Mouse (Mus musculus) hindlimb bud, embryonic 11.5 days (tissue): ENCODE measurements around the gene Hoxc11.

Experiments
- DNase-seq: peaks from one replicate; pipeline ENCODE4 v3.0.0-alpha.2; 2012; ENCODE audit warnings: low read depth, low spot score; ENCODE audit errors: extremely low spot score

Gene Hoxc11

DNA sequence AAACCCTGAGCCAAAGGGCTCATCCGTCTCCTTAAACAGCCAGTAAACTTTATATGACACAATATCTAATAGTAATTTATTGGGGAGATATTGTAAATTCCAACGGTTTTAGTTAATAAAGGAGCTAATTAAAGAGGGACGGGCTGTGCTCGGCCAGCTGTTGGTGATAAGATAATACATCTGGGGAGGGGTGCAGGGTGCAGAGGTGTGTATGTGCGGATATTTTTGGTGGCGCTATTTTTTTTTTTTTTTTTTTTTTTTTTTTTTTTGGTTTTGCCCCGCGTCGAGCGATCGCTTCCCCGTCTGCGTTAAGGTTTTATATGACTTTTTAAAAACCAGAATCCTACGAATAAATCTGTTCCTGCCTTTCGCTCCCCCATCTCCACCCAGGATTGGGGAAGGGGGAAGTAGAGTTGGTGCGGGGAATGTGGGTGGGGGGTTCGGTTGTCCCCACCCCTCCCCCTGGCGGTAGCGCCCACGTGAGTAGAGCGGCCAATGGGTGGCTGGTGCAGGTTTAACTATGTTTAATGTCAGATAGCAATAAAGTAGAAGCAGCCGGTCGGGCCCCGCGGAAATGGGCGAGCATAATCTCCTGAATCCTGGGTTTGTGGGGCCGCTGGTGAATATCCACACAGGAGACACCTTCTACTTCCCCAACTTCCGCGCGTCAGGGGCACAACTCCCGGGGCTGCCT lies 17.8 kb upstream of the Hoxc11 start, which contains the start of gene Hoxc12:
Gene Hoxc12 (plus strand): TSS at position 479 of the 694 bp plus-strand sequence.
- DNase-seq = no peak

DNA sequence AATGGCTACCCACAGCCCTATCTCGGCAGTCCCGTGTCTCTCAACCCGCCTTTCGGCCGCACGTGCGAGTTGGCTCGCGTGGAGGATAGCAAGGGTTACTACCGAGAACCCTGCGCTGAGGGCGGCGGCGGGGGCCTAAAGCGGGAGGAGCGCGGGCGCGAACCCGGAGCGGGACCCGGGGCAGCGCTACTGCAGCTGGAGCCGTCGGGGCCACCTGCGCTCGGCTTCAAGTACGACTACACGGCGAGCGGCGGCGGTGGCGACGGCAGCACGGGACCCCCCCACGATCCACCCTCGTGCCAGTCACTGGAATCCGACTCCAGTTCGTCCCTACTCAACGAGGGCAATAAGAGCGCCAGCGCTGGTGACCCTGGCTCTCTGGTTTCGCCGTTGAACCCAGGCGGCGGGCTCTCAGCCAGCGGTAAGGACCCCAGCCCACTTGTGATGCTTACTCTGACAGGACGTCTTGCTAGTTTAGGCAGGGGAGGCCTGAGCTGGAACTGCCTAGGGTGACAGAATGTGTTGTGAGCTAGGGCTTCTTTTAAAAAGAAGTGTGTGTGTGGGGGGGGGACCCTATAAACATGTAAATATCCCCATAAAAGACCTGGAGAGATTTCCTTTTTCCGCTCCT lies 17.1 kb upstream of the Hoxc11 start:
- DNase-seq = no peak

DNA sequence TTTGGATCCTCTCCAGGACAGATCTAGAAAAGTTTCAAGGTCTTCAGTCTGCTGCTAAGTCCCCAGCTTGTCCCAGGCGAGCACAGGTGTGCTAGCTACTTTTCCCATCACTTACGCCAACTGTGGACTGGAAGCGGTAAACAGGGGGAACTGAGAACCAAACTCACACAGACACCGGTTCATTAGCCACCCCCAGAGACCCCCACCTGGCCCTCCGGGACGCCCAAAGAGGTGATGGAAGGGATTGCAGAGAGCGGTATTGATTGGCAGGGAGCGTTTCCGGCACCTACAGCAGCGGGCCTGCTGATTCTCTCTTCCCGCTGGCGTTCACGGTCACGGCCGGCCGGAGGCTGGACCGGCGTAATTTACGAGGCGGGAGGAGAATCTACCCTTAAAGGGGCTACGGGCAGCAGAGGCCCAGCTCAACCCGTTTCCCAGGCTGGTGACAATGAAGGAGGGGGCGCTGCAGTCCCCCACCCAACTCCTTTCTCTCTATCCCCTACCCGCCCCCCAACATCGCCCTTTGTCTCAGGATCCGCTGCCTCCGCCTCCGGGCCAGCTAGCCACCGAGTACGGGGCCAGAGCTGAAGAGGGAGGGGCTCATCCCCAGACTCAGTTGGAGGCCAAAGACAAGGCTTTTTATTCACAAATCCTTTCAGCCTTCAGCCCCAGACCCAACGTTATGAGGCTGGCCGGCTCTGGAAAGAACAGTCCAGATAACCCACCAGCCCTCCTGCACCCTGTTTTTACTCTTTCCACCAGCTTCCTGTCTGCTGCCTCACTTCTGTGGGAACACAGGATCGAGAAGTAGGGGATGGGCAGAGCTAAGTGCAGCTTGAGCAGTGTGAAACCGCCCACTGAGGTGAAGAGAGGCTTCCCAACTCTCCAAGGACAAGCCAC lies 14.7 kb upstream of the Hoxc11 start:
- no peak for DNase-seq

DNA sequence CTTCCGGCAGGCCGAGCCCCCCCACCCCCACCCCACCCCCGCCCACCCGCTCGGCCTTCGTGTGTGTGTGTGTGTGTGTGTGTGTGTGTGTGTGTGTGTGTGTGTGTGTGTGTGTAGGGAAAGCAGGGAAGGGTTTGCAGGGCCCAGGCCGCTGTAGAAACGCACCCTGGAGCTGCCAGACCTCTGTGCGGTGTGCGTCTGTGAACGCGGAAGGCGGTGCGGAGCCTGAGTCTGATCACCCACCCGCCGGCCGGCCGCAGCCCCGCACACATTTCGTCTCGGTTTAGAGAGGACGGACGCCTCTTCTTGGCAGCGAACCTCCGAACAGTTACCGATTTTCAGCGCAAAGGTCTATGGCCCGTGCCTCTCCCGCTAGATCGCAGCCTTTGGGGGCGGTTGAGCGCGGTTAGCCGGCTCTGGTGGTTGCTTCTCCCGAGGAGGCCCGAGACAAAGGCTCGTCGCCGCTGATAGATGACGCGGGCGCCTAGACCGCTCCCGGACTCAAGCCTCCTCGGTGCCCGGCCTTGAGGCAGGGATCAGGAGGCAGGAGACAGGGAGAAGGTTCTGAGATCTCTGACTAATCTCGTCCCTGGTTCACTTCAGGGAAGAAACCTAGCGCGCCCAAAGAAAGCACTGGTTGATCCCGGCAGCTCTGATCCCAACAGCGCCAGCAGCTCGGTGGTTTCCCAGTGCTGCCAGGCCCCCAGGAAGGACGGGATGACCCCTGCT lies 11.3 kb upstream of the Hoxc11 start:
- DNase-seq = no peak

DNA sequence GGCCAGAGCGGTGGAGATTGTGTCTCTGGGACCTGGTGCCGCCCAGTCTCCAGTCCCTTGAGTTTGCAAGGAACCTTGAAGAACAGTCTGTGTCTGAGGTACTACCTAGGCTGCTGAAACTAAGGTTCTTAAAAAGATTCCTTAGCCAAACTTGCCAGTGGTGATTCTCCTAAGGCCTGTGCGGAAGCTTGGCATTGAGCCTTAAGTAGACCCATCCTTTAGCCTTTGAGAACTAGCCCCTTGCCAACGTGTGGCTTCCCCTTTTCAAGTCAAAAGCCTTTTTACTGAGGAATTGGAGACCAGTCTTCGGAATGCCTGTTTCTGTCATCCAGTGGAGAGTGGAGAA lies 10.8 kb upstream of the Hoxc11 start:
- DNase-seq = no peak

DNA sequence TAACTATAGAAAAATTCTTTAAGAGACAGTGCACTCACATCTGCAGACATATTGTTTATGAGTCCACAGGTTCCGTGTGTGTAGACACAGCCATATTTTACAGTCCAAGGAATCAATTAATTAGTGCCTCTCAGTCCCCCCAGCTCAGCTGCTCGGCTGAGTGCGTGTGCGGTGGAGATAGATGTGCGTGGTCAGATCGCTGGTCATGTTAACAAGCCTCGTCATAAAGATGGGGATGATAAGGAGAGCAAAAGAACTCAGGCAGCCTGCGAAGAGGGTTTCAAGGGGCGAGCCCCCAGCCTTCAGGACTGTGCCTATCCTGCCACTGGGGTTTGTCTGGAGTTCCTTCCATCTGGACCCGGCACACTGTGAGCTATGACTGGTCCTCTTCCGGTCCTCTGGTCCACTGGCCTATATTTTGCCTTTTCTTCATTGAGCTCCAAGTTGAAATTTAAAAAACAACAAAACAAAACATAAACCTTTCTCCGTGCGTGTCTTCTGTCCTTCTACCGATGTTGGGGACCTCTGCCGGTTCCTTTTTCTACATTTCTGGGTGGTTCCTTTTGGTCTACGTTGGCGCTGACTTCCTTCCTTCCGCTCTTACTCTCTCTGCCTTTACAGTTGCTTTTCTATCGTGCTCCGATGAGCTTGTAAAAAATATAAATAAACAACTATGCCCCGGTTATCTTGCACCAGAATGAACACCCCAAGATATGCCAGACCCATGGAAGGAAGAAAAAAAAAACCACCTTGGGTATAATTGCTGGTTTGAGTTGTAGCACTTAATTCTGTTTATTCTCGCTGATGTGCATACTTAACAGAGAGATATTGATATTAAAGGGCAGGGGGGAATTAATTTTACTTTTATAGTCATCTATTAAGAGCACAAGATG lies 8.8 kb upstream of the Hoxc11 start:
- DNase-seq = no peak

DNA sequence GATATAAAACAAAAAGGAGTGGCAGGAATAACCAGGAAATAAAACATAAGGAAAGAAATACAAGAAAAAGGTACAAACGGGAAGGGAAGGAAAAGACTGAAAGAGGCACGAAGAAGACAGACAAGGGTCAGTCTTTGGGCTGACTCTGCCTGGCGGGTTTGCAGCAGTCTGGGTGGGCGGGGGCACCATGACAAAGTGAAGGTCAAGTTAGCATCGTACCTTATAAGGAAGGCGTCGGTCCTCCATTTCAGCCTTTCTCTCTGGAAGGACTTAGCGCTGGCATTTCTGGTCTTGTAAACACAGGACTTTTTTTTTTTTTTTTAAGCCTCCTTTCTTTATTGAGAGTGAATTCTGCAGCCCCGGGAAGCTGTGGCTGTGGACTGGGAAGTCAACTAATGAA lies 7.0 kb upstream of the Hoxc11 start:
- no peak for DNase-seq

DNA sequence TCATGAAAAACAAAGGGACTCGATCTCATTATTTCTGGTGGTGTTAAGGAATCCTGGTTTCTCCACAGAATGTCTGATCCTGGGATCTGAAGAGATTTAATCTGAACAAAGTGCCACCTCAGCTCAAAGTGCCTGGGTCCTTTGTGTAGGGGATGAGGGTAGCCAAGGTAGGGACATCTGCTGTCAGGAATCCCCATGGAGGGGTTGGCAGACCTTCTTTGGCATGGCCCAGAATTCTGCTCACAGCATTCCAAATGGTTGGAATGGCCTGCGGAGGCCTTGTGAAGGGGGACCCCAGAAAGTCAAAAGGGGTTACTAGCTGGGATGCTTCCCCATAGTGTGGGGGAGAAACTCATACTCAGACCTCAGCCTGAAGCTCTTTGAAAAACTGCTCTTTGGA lies 5.4 kb upstream of the Hoxc11 start:
- DNase-seq = no peak

DNA sequence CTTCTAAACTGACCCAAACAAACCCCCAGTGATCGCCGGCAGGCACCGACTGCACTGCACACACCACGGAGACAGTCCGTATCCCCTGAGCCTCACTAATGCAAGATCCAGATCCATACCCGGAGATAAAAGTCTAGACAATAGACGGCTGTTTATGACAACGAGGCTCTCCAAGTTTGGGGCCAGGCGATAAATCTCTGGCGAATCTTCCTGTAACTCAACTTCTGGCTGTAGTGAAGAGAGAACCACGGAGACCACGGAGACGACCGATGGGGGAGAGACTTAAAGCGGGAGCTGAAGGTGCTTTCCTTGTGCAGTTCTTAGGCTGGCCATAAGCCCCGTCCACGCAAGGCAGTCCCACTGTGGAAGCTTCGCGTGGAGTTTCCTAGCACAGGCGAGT lies 4.5 kb upstream of the Hoxc11 start:
- DNase-seq = no peak

DNA sequence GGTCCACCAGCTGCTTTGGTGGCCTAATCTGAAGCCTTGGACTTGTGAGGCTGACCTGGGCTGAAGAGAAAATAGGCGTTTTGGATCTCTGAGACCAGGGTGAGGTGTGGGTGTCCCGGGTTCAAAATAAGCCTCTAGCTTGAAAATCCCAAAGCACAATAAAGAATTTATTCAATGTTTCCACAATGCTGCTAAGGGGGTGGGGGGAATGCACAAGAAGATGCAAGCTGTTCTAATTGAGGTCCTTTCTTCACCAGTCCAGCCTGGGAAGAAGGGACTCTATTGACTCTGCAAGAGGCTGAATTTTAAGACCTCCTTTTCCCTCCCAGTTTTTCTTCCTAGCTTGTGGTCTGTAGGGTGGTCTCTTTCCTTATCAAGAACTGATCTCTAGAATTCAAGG lies 3.4 kb upstream of the Hoxc11 start:
- no peak for DNase-seq

DNA sequence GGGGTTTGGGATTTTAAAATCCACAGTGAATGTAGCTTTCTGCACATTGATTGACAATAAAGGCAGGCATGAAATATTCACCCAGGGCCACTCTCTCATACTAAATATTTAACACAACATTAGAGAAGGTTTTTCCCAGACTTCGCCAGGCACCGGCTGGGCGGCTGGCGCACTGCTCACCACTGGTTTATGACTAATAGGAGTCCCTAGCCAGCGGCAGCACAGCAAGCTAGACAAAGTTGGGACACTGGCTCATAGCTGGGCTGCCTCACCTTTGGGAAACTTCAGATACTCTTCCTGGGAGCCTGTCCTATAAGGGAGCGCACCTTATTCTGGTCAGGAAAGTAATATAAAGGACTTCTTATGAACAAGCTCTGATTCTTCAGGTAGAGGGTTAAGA lies 666 bp upstream of the Hoxc11 start:
- DNase-seq = no peak

DNA sequence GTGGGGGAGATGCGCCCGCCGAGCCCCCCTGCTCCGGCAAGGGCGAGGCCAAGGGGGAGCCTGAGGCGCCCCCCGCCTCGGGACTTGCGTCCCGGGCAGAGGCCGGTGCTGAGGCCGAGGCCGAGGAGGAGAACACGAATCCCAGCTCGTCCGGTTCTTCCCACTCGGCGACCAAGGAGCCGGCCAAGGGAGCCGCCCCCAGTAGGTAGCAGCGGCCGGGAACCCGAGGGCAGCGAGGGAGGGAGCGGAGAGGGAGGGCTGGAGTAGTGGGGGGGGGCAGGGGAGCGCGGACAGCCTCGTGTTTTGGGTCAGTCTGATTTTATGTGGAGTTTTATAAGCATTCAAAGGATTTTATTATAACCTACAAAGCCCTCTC lies 768 bp downstream of the Hoxc11 start:
- DNase-seq = no peak

DNA sequence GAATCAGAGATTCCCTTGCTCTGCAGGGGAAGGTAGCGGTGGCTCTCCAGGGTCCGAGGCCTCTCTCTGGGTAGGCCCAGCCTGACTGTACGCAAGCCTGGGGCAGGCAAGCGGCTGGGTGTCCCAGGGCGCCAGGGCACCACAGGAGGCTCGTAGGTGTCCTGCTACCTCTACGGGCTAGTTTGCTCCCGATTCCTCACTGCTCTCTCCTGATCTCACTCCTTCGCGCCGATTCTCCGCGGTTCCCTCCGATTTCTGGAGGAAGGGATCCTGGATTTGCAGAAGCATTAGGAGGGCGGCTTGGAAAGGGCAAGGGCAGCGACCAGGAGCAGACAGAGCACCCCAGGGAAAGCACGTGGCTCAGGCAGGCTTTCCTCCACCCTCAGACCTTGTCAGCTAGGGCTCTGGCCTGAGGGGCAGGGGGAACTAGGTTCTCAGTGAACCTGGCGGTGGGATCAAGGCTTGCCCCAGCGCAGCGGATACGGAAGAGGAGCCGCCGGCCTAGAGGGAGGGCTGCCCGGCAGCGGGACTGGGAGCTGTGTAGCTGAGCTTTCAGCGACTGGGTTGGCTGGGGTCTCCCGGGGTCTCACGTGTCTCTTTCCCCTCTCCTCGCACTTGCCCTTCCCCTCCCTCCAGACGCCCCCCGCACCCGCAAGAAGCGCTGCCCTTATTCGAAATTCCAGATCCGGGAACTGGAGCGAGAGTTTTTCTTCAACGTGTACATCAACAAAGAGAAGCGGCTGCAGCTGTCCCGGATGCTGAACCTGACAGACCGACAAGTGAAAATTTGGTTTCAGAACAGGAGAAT lies 1.8 kb downstream of the Hoxc11 start:
- no peak for DNase-seq

DNA sequence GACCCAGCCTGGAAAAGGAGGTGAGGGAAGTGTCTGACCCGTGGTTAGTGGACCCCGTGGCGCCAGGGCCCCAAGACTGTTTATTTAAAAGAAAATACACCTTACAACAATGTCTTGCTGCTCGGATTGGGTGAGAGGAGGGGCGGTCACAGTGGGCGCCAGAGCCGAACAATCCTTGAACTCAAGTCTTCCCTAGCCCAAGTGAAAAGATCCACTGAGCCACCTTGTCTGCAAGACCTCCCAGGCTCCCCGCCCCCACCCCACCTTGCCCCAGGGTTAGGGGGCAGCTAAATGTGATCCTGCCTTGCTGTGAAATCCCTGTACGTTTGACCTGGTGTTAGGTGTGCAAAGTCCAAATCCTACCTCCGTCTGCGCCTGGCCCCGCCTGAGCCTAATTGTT lies 2.7 kb downstream of the Hoxc11 start:
- DNase-seq = no peak

DNA sequence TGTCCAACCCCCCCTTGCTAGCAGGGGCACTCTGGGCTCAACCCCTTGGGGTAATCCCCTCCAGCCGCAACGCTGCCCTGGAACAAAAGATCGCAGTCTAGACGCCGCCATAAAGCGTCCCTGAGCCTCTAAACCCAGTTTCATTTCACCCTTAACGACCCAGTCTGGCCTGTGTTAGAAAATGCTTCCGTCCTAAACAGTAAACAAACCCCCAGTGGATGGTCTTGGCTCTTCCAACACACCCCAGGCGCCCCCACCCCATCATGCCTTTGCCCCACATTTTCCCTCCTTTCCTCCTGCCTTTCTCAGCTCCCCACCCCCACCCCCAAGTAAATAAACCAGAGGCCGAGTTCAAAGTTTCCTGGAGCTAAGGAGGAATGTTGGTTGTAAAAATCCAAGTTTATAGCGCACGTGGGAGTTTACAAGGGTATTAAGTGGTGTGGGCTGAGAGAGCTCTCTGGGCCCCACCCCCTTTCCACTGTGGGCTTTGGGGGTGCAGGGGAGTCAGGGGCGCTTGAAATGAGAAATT lies 5.5 kb downstream of the Hoxc11 start:
- peak; percentile 90 for DNase-seq

DNA sequence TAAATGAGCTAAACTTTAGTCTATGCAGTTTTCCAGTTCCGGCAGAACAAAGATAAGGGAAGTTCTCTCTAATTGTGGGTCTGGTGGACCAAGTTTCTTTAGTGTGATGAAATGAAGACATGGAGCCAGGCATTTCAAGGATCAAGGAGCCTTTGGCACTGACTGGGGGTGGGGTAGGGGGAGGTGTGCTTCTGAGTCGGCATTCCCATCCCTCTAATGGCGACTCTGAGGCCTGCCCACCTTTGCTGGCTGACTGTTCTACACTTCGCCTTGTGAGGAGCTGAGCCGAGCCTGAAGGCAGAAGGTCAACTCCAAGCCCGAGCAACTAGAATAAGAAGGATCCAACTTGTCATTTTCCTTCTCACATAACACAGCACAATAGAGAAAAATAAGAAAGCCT lies 7.5 kb downstream of the Hoxc11 start:
- DNase-seq = no peak

DNA sequence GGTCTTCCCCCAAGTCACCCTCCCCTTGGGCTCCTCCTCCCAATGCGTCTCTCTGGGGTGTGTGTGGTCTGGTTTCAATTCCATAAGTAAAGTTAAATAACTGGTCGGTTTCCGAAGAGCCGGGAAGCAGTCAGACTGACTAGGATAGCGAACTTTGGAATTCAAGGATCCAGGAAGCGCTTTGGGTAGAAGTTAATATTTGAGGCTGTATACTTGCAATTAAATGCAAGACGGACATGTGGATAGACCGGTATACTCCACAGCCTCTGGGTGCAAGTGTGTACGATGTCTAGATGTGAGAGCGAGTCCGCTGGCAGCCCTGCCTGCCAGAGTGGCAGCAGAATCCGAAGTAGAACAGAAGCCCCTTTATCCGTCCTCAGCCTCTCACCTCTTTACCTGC lies 8.3 kb downstream of the Hoxc11 start:
- no peak for DNase-seq

DNA sequence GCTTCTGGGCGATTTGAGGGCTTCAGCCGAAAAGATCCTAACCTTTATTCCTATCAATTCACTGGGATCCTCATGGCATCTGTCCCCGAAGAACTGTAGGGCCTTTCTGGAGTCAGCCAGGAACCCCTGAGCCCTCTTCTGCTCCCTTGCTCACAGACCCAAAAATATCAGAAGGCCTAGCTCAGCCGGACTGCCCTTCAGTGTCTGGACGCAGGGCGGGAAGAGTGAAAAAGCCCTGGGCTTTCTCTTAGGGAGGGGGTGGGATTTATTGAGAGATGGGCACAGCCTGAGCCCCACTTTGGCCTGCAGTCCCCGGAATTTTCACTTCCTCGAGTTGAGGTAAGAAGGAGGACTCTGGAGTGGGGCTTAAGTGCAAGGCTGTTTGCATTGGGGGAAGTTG lies 9.0 kb downstream of the Hoxc11 start:
- DNase-seq = no peak
